Mouse (Mus musculus): ENCODE measurements around the gene Kif3b. TPM values are rescaled to one million over a fixed set of nuclear protein-coding genes. Genes with fewer than 3 reads are reported as not detected.

Kif3b gene
- polyA plus RNA-seq, 1 experiment from 2014 or later: 12.6 TPM

DNA sequence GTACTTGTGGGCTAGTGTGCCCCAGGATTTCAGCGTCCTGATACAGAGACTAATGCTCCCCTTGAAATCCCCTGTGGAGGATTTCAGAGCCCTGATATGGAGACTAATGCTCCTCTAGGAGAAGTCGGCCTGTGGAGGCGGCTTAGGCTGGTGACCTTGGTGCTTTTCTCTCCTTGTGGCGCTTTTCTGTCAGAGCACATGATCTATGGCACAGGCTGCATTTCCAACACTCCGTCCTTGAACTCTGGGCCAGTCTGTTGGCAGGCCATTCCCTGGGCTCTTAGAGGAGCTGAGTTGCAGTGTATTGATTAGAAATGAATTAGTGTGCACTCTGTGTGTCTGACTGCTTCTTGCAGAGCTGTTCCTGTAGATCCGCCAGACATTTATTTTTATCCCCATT is 14.0 kb downstream of the Kif3b start:
- no peaks in the 10 kb centered on the region for H3K9me3 ChIP-seq
- no peak overlapping the region for H3K27ac ChIP-seq
- no peak overlapping the region for H3K9ac ChIP-seq
- no peaks in the 10 kb centered on the region for H3K4me1 ChIP-seq
- no peak overlapping the region for H3K4me3 ChIP-seq
- WGBS: 69% methylated on average over 6 of the region's 6 CpGs
- H3K27me3 ChIP-seq (replicated peaks): no peaks in the 10 kb centered on the region
- no peak for ATAC-seq (ENCODE audit: low FRiP score, low read depth)
- H3K4me2 ChIP-seq (replicated peaks): no peak overlapping the region
- no peaks in the 10 kb centered on the region for H3K36me3 ChIP-seq

GRCm38 (mm10) chr2:153308586-153308985 is 17.4 kb downstream of the Kif3b start:
- Histone ChIP-seq H3K9ac (no peak overlapping the region), H3K4me2 (replicated peaks) (no peak overlapping the region), H3K4me1 (no peaks in the 10 kb centered on the region), H3K27ac (no peak overlapping the region), H3K4me3 (no peak overlapping the region), H3K27me3 (replicated peaks) (no peaks in the 10 kb centered on the region), H3K36me3 (no peaks in the 10 kb centered on the region), H3K9me3 (no peaks in the 10 kb centered on the region)
- no peak for ATAC-seq (ENCODE audit: low FRiP score, low read depth)
- WGBS: 82% methylated on average over 7 of the region's 7 CpGs

- 82% methylated on average over 8 of the region's 8 CpGs for WGBS
- ATAC-seq (ENCODE audit: low FRiP score, low read depth): no peak
- Histone ChIP-seq H3K4me2 (replicated peaks) (no peak overlapping the region), H3K9me3 (no peaks in the 10 kb centered on the region), H3K4me1 (no peaks in the 10 kb centered on the region), H3K9ac (no peak overlapping the region), H3K27ac (no peak overlapping the region), H3K27me3 (replicated peaks) (no peaks in the 10 kb centered on the region), H3K4me3 (no peak overlapping the region), H3K36me3 (no peaks in the 10 kb centered on the region)
Measured at GRCm38 (mm10) chr2:153309106-153309505, 17.9 kb downstream of the Kif3b start.

DNA sequence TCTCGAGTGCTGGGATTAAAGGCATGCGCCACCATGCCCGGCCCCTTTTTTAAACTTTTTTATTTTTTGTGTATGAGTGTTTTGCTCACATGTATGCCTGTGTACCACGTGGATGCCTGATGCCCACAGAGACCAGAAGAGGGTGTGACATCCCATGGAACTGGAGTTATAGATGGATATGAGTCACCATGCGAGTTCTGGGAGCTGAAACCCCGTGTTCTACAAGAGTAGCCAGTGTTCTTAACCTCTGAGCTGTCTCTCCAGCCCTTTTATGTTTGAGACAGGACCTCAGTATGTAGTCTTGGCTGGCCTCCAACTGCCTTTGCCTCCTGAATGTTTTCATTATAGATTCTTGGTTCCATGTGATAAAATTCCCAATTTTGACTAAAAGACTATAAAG is 19.0 kb downstream of the Kif3b start:
- H3K36me3 ChIP-seq: no peaks in the 10 kb centered on the region
- ATAC-seq (ENCODE audit: low FRiP score, low read depth): no peak
- H3K27ac ChIP-seq: no peak overlapping the region
- no peaks in the 10 kb centered on the region for H3K9me3 ChIP-seq
- no peaks in the 10 kb centered on the region for H3K4me1 ChIP-seq
- H3K27me3 ChIP-seq (replicated peaks): no peaks in the 10 kb centered on the region
- H3K4me2 ChIP-seq (replicated peaks): no peak overlapping the region
- no peak overlapping the region for H3K9ac ChIP-seq
- WGBS: 90% methylated on average over 6 of the region's 6 CpGs
- no peak overlapping the region for H3K4me3 ChIP-seq

DNA sequence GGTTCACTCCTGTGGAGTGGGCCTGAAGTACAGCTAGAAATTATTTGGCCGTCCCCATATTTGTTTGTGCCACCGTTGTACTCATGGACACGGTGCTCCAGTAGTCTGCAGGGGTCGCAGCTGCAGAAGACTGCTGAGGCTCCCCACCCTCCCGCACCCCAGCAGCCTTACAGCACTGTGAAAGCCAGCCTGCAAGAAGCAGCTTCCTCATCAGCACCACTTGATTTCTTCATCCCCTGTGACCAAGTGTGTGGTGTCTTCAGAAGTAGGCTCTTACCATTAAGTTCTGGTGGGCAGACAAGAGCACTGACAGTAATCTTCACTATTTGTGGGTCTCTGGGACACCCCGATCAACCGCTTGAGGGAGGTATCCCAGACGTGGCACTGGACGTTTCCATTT is 21.7 kb downstream of the Kif3b start:
- no peak overlapping the region for H3K9ac ChIP-seq
- no peaks in the 10 kb centered on the region for H3K27me3 ChIP-seq (replicated peaks)
- H3K9me3 ChIP-seq: no peaks in the 10 kb centered on the region
- no peak for ATAC-seq (ENCODE audit: low FRiP score, low read depth)
- H3K36me3 ChIP-seq: peaks cover 13% of the 10 kb centered on the region
- H3K27ac ChIP-seq: no peak overlapping the region
- no peaks in the 10 kb centered on the region for H3K4me1 ChIP-seq
- H3K4me3 ChIP-seq: no peak overlapping the region
- WGBS: 90% methylated on average over 9 of the region's 9 CpGs
- no peak overlapping the region for H3K4me2 ChIP-seq (replicated peaks)

DNA sequence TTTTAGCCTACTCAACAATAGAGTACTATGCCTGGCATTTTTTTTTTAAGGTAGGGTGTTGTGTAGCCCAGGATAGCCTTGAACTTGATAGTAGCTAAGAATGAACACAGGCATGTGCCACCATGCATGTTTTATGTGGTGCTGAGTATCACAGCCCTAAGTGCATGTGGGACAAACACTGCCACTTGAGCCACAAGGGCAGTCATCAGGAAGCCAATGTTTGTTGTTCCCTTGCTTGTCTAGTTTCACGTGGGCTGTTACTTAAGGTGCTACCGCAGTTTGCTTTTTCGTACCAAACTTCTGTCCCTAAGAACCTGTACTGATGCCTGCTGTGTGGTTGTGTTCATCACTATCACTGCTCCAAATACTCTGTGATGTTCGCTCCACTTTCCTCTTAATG is 27.2 kb downstream of the Kif3b start:
- H3K9me3 ChIP-seq: no peaks in the 10 kb centered on the region
- no peak for ATAC-seq (ENCODE audit: low FRiP score, low read depth)
- H3K4me3 ChIP-seq: no peak overlapping the region
- no peak overlapping the region for H3K9ac ChIP-seq
- H3K36me3 ChIP-seq: peaks cover 55% of the 10 kb centered on the region
- H3K27me3 ChIP-seq (replicated peaks): no peaks in the 10 kb centered on the region
- WGBS: 95% methylated on average over 4 of the region's 4 CpGs
- no peak overlapping the region for H3K27ac ChIP-seq
- H3K4me2 ChIP-seq (replicated peaks): no peak overlapping the region
- H3K4me1 ChIP-seq: no peaks in the 10 kb centered on the region

GRCm38 (mm10) chr2:153319036-153319643 is 27.9 kb downstream of the Kif3b start:
- no peak overlapping the region for H3K9ac ChIP-seq
- WGBS: 86% methylated on average over 8 of the region's 8 CpGs
- no peak for ATAC-seq (ENCODE audit: low FRiP score, low read depth)
- H3K27me3 ChIP-seq (replicated peaks): no peaks in the 10 kb centered on the region
- H3K4me2 ChIP-seq (replicated peaks): no peak overlapping the region
- peaks cover 63% of the 10 kb centered on the region for H3K36me3 ChIP-seq
- H3K9me3 ChIP-seq: no peaks in the 10 kb centered on the region
- H3K27ac ChIP-seq: no peak overlapping the region
- H3K4me1 ChIP-seq: no peaks in the 10 kb centered on the region
- no peak overlapping the region for H3K4me3 ChIP-seq

GRCm38 (mm10) chr2:153325706-153326376 is 34.6 kb downstream of the Kif3b start:
- H3K27ac ChIP-seq: no peak overlapping the region
- H3K4me1 ChIP-seq: no peaks in the 10 kb centered on the region
- no peak overlapping the region for H3K9ac ChIP-seq
- ATAC-seq (ENCODE audit: low FRiP score, low read depth): no peak
- H3K4me2 ChIP-seq (replicated peaks): no peak overlapping the region
- H3K27me3 ChIP-seq (replicated peaks): no peaks in the 10 kb centered on the region
- H3K36me3 ChIP-seq: peaks cover 64% of the 10 kb centered on the region
- WGBS: 85% methylated on average over 9 of the region's 9 CpGs
- H3K4me3 ChIP-seq: no peak overlapping the region
- no peaks in the 10 kb centered on the region for H3K9me3 ChIP-seq

- H3K4me1 ChIP-seq: no peaks in the 10 kb centered on the region
- no peaks in the 10 kb centered on the region for H3K9me3 ChIP-seq
- H3K36me3 ChIP-seq: peaks cover 40% of the 10 kb centered on the region
- no peak overlapping the region for H3K27ac ChIP-seq
- no peak overlapping the region for H3K4me3 ChIP-seq
- no peak for ATAC-seq (ENCODE audit: low FRiP score, low read depth)
- no peak overlapping the region for H3K4me2 ChIP-seq (replicated peaks)
- 96% methylated on average over 5 of the region's 5 CpGs for WGBS
- H3K27me3 ChIP-seq (replicated peaks): no peaks in the 10 kb centered on the region
- H3K9ac ChIP-seq: no peak overlapping the region
Measured at GRCm38 (mm10) chr2:153332271-153332670, 41.1 kb downstream of the Kif3b start.

DNA sequence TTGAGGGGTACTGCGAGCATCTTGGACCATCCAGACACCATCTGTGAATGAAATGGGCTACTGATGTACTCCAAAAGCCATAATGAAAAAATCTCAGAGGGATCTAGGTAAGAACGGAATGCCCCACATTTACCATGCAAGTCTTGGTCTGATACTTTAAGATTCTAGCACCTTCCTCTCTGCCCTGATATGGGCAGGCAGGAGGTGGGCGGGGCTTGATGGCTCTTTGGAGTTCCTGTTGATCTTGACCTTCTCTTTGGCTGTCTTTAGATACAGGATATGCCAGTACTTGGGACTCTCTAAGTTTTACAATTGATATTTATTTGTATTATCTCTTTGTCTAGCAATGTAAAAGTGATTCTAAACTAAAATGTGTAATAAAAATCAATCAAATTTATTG is 41.8 kb downstream of the Kif3b start:
- Histone ChIP-seq H3K27ac (no peak overlapping the region), H3K4me2 (replicated peaks) (no peak overlapping the region), H3K9ac (no peak overlapping the region), H3K36me3 (peaks cover 40% of the 10 kb centered on the region), H3K4me3 (no peak overlapping the region), H3K9me3 (no peaks in the 10 kb centered on the region), H3K4me1 (no peaks in the 10 kb centered on the region), H3K27me3 (replicated peaks) (no peaks in the 10 kb centered on the region)
- no peak for ATAC-seq (ENCODE audit: low FRiP score, low read depth)
- 98% methylated on average over 3 of the region's 3 CpGs for WGBS

- 83% methylated on average over 6 of the region's 6 CpGs for WGBS
- H3K36me3 ChIP-seq: peaks cover 35% of the 10 kb centered on the region
- H3K27me3 ChIP-seq (replicated peaks): no peaks in the 10 kb centered on the region
Measured at GRCm38 (mm10) chr2:153333822-153334232, 42.6 kb downstream of the Kif3b start.

GRCm38 (mm10) chr2:153334281-153334680 is 43.1 kb downstream of the Kif3b start:
- H3K9ac ChIP-seq: no peak overlapping the region
- H3K4me3 ChIP-seq: no peak overlapping the region
- 79% methylated on average over 3 of the region's 3 CpGs for whole genome bisulfite sequencing
- no peak for ATAC-seq (ENCODE audit: low FRiP score, low read depth)
- H3K36me3 ChIP-seq: peaks cover 34% of the 10 kb centered on the region
- no peak overlapping the region for H3K27ac ChIP-seq
- no peak overlapping the region for H3K4me2 ChIP-seq (replicated peaks)
- H3K9me3 ChIP-seq: no peaks in the 10 kb centered on the region
- H3K4me1 ChIP-seq: no peaks in the 10 kb centered on the region
- no peaks in the 10 kb centered on the region for H3K27me3 ChIP-seq (replicated peaks)

More at GRCm38 (mm10) chr2:153333822-153334232, 42.6 kb downstream of the Kif3b start:
- no peaks in the 10 kb centered on the region for H3K9me3 ChIP-seq
- no peak for ATAC-seq (ENCODE audit: low FRiP score, low read depth)
- no peak overlapping the region for H3K4me3 ChIP-seq
- no peak overlapping the region for H3K4me2 ChIP-seq (replicated peaks)
- H3K27ac ChIP-seq: no peak overlapping the region
- H3K9ac ChIP-seq: no peak overlapping the region
- no peaks in the 10 kb centered on the region for H3K4me1 ChIP-seq

- no peak for ATAC-seq (ENCODE audit: low FRiP score, low read depth)
- no peak overlapping the region for H3K9ac ChIP-seq
- no peak overlapping the region for H3K27ac ChIP-seq
- H3K4me2 ChIP-seq (replicated peaks): no peak overlapping the region
- no peak overlapping the region for H3K4me3 ChIP-seq
- no peaks in the 10 kb centered on the region for H3K4me1 ChIP-seq
- H3K9me3 ChIP-seq: no peaks in the 10 kb centered on the region
- H3K27me3 ChIP-seq (replicated peaks): no peaks in the 10 kb centered on the region
- H3K36me3 ChIP-seq: peaks cover 16% of the 10 kb centered on the region
- WGBS: 74% methylated on average over 2 of the region's 2 CpGs
Measured at GRCm38 (mm10) chr2:153336117-153336516, 44.9 kb downstream of the Kif3b start.

Measured in neural tube, embryonic 12.5 days (tissue).